Mouse (Mus musculus): ENCODE measurements around the gene Pphln1.

- TF ChIP-seq CTCF (IDR thresholded peaks at IDR 0.05; ENCODE audit: low read depth) (peak; percentile 6; the same call in 1 of the 2 replicates), EP300 (IDR thresholded peaks at IDR 0.05; ENCODE audit: low read depth) (no peak)
These were observed at the start of gene Pphln1, which contains the start of gene Zcrb1 for GRCm38 (mm10) chr15:93397826-93398698.
